Mouse (Mus musculus) olfactory bulb, adult 2 months (tissue): ENCODE measurements at regions not wholly inside any gene's neighbourhood (a gene's known extent, or its start where the extent isn't known, plus 50 kb on each side); places are given as distances from the start of the nearest gene placed in this dataset.

Source experiments
- H3K27ac ChIP-seq: fragments of 200-500 bp; 2 replicates; pipeline ENCODE4 v1.5.1; 2012; ENCODE audit warnings: low read depth, low read length; ENCODE audit not compliant: insufficient read depth
- H3K4me1 ChIP-seq: fragments of 200-500 bp; 2 replicates; pipeline ENCODE4 v1.6.1; 2012; ENCODE audit warnings: low read length; ENCODE audit not compliant: control insufficient read depth, insufficient read depth
- H3K4me3 ChIP-seq: fragments of 200-500 bp; 2 replicates; pipeline ENCODE4 v1.5.1; 2012; ENCODE audit warnings: mild to moderate bottlenecking, low read depth, low read length, moderate library complexity; ENCODE audit not compliant: insufficient read depth
- CTCF ChIP-seq: fragments of 200-500 bp; IDR thresholded peaks from 2 replicates; pipeline ENCODE4 v1.5.1; 2012; ENCODE audit warnings: low read depth, mild to moderate bottlenecking, low read length, moderate library complexity; ENCODE audit not compliant: insufficient read depth
- POLR2A ChIP-seq: fragments of 200-500 bp; IDR thresholded peaks from 2 replicates; pipeline ENCODE4 v1.6.1; 2012; ENCODE audit warnings: mild to moderate bottlenecking, low read depth, low read length, moderate library complexity; ENCODE audit not compliant: insufficient read depth
- WGBS: fragments of 180-500 bp; shearing (Covaris S2); methylation state at CpG from one replicate; pipeline ENCODE4 v1.1.7; 2018; 5-methylcytosine and 5-hydroxymethylcytosine counted together

DNA sequence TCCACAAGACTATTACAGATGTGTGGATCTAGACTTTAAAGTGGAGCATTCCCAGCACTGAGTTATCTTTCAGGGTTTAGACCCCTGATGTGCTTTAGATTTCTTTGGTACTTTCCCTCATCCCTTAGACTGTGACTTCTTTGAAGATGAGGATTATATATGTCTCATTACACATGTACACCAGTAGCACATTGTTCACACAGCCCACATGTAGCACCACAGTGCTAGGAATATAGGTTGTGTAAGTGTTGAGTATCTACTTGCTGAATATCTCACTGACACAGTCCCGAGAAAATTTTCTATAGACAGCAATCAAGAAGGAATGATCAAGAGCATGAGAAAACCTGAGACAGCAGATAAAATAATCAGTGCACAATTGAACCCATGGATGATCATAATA, 243.4 kb upstream of the Brinp1 start:
- Histone ChIP-seq H3K4me1 (no peaks in the 10 kb centered on the region), H3K4me3 (no peak overlapping the region), H3K27ac (no peak overlapping the region)
- TF ChIP-seq POLR2A (no peak), CTCF (no peak)
- 88% methylated on average over 1 of the region's 1 CpGs for WGBS

DNA sequence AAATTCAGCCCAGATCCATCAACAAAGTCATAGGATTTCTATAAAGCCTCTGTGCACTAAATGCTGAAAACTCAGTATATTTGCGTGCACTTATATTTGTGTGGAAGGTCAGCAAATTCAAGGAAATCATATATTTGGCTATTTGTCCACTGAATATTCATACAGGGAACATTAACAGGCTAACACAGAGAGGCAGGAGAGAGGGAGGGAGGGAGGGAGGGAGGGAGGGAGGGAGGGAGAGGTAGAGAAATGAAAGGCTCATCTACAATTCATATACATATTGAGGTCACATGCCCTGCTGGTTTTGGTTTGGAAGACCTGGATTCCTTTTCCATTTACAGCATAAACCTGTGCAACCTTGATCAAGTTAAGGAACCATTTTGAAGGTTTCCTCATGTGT, 241.9 kb upstream of the Brinp1 start:
- TF ChIP-seq POLR2A (no peak), CTCF (no peak)
- 88% methylated on average over 1 of the region's 1 CpGs for WGBS
- no peak overlapping the region for H3K27ac ChIP-seq

DNA sequence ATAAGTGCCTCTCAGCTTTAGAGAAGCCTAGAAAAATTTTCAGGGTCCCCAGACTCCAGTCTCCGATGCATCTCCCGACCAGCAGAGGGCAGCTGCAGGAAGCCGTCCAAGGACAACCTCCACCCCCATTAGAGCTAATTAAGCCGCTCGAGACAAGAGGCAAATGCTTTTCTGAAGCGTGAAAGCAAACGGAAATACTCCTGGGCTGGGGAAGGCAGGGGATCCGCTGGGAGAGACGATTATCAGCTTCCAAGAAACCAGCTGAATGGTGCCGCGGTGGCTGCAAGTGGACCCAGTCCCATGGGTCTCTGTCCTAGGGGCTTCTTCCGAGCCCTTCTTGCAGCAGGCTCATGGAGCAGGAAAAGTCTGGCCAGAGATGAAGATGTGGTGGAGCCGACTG, 241.4 kb upstream of the Brinp1 start:
- WGBS: 0% methylated on average over 13 of the region's 13 CpGs
- TF ChIP-seq POLR2A (0 out of 2 replicates have a peak, but pooled peaks have one; percentile 34), CTCF (peak; percentile 75)
- Histone ChIP-seq H3K4me3 (peak overlapping the region; percentile 48), H3K27ac (0 out of 2 replicates have a peak overlapping the region, but pooled peaks have one; percentile 63), H3K4me1 (no peaks in the 10 kb centered on the region)

More for the DNA sequence above, 241.9 kb upstream of the Brinp1 start:
- Histone ChIP-seq H3K4me1 (no peaks in the 10 kb centered on the region), H3K4me3 (peak overlapping the region; percentile 48; the same call in 1 of the 2 replicates)
